Mouse (Mus musculus) forebrain, embryonic 10.5 days (tissue): ENCODE data around the gene B4galnt1. TPM values are rescaled to one million over a fixed set of nuclear protein-coding genes. Genes with fewer than 3 reads are reported as not detected.
"Not testable (repeated sequence)": the region's sequence is repeated elsewhere in the genome, so short reads cannot be mapped to it uniquely, and the experiment has no call there.

Experiments
- DNase-seq: peaks from one replicate; pipeline ENCODE4 v3.0.0-alpha.2; 2017; ENCODE audit warnings: low spot score; ENCODE audit errors: extremely low spot score
- H3K27ac ChIP-seq: fragments of 300-500 bp; sonication (generic); 2 replicates; pipeline ENCODE4 v1.5.1; 2016; ENCODE audit warnings: mild to moderate bottlenecking
- H3K27me3 ChIP-seq: fragments of 300-500 bp; sonication (generic); 2 replicates; pipeline ENCODE4 v1.6.1; 2016; ENCODE audit warnings: mild to moderate bottlenecking; ENCODE audit not compliant: poor library complexity, severe bottlenecking
- H3K36me3 ChIP-seq: fragments of 300-500 bp; sonication (generic); replicated peaks from 2 replicates; pipeline ENCODE4 v1.6.1; 2016; ENCODE audit warnings: mild to moderate bottlenecking, moderate library complexity
- H3K4me1 ChIP-seq: fragments of 300-500 bp; sonication (generic); 2 replicates; pipeline ENCODE4 v1.6.1; 2016
- H3K4me3 ChIP-seq: fragments of 300-500 bp; sonication (generic); 2 replicates; pipeline ENCODE4 v1.5.1; 2016; ENCODE audit warnings: mild to moderate bottlenecking, moderate library complexity
- H3K9me3 ChIP-seq: fragments of 300-500 bp; sonication (generic); 2 replicates; pipeline ENCODE4 v1.6.1; 2016; ENCODE audit warnings: mild to moderate bottlenecking, moderate library complexity
- WGBS: fragments of 180-500 bp; shearing (Covaris S2); methylation state at CpG from one replicate; pipeline ENCODE4 v1.1.7; 2016; 5-methylcytosine and 5-hydroxymethylcytosine counted together
- polyA plus RNA-seq: library from polyadenylated mRNA; unstranded; fragments of >200 nt; fragmentation: Nextera tagmentation; extraction: Ambion mirVana; gene quantifications from 2 replicates; pipeline ENCODE4 v1.2.1, GENCODE M21; 2016

The B4galnt1 gene
- polyA plus RNA-seq, 1 experiment from 2014 or later = 4.0 TPM

DNA sequence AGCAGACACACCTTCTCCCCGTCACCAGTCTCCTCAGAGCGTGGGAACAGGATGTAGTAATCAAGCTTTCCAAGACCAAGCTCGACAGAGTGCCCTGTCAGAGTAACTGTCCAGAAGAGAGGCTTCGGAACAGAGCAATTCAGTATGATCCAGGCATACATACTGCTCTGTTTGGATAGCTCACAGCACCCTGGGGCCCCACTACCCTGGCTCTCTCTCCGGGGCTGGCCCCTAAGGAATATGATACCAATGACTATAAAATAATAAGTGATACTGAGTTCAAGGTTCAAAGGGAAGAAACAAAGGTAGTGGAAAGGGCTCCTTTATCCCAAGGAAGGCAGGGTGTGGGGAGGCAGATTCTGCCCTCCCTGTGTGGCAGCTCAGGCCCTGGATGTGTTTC lies 32.6 kb upstream of the B4galnt1 start:
- Histone ChIP-seq H3K36me3 (no peaks in the 10 kb centered on the region), H3K9me3 (no peaks in the 10 kb centered on the region), H3K27me3 (no peaks in the 10 kb centered on the region), H3K27ac (no peak overlapping the region), H3K4me3 (no peak overlapping the region), H3K4me1 (peaks cover 5% of the 10 kb centered on the region; the same call in 1 of the 2 replicates)
- WGBS = 75% methylated on average over 5 of the region's 5 CpGs
- DNase-seq = no peak

DNA sequence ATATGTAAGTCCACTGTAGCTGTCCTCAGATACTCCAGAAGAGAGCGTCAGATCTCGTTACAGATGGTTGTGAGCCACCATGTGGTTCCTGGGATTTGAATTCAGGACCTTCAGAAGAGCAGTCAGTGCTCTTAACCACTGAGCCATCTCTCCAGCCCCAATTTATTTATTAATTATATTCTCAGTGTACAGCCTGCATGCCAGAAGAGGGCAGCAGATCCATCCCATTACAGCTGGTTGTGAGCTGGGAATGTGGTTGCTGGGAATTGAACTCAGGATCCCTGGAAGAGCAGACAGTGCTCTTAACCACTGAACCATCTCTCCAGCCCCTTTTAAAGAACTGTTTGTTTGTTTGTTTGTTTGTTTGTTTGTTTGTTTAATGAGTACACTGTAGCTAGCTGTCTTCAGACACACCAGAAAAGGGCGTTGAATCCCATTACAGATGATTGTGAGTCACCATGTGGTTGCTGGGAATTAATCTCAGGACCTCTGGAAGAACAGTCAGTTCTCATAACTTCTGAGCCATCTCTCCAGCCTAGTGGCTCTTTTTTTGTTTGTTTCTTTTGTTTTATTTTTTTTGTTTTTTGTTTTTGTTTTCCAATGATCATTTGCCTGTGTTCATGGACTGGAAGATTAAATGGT lies 30.5 kb upstream of the B4galnt1 start:
- H3K9me3 ChIP-seq, H3K36me3 ChIP-seq, DNase-seq, H3K4me3 ChIP-seq, H3K27me3 ChIP-seq, H3K4me1 ChIP-seq, H3K27ac ChIP-seq: not testable (repeated sequence)
- 88% methylated on average over 3 of the region's 3 CpGs for WGBS

DNA sequence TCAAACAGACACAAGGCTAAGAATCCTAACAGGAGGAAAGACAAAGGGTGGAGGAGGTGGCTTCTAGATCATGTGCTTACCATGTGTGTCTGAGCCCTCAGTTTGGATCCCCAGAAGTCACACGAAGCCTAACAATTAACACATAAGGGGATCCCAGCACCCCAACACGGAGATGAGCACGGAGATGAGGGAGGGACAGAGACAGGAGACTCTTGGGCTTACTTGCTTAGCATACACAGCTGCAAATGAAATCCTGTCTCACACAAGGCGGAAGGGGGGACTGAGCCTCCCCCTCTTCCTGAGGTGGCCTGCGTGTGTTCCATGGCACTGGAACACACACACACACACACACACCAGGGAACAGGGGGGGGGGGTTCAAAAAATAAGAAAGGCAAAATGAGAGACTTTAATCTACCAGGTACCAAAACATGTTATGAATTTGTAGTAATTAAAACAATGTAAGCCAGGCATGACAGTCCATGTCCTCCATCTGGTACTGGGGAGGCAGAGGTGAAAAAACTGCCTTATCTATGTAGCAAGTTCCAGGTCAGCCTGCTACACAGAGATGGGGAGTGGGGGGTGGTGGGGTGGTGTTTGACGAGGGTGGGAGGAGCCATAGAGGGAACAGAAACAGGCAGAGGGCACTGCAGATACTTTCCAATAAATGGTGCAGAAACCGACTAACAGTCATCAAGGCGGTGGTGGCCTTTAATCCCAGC lies 29.7 kb upstream of the B4galnt1 start:
- no peak for DNase-seq
- Histone ChIP-seq H3K4me3 (no peak overlapping the region), H3K36me3 (no peaks in the 10 kb centered on the region), H3K4me1 (peaks cover 5% of the 10 kb centered on the region; the same call in 1 of the 2 replicates), H3K9me3 (no peaks in the 10 kb centered on the region), H3K27me3 (no peaks in the 10 kb centered on the region), H3K27ac (no peak overlapping the region)
- WGBS = 60% methylated on average over 8 of the region's 8 CpGs

- H3K36me3 ChIP-seq = no peaks in the 10 kb centered on the region
- WGBS = 91% methylated on average over 4 of the region's 4 CpGs
- peaks cover 5% of the 10 kb centered on the region; the same call in 1 of the 2 replicates for H3K4me1 ChIP-seq
- no peaks in the 10 kb centered on the region for H3K27me3 ChIP-seq
- H3K27ac ChIP-seq = no peak overlapping the region
- no peak for DNase-seq
- H3K9me3 ChIP-seq = no peaks in the 10 kb centered on the region
- H3K4me3 ChIP-seq = no peak overlapping the region
Measured at GRCm38 (mm10) chr10:127136510-127136909, 28.5 kb upstream of the B4galnt1 start.

GRCm38 (mm10) chr10:127137896-127138295 lies 27.1 kb upstream of the B4galnt1 start:
- Histone ChIP-seq H3K9me3 (no peaks in the 10 kb centered on the region), H3K27me3 (no peaks in the 10 kb centered on the region), H3K27ac (no peak overlapping the region), H3K4me3 (no peak overlapping the region), H3K36me3 (no peaks in the 10 kb centered on the region), H3K4me1 (no peaks in the 10 kb centered on the region; the same call in 1 of the 2 replicates)
- DNase-seq = no peak
- WGBS = 91% methylated on average over 3 of the region's 3 CpGs

GRCm38 (mm10) chr10:127138328-127139141 lies 26.5 kb upstream of the B4galnt1 start:
- H3K4me3 ChIP-seq = no peak overlapping the region
- no peaks in the 10 kb centered on the region for H3K36me3 ChIP-seq
- no peaks in the 10 kb centered on the region; the same call in 1 of the 2 replicates for H3K4me1 ChIP-seq
- H3K27me3 ChIP-seq = no peaks in the 10 kb centered on the region
- DNase-seq = no peak
- H3K27ac ChIP-seq = no peak overlapping the region
- H3K9me3 ChIP-seq = no peaks in the 10 kb centered on the region
- 92% methylated on average over 18 of the region's 18 CpGs for WGBS

GRCm38 (mm10) chr10:127140971-127141370 lies 24.1 kb upstream of the B4galnt1 start:
- H3K27ac ChIP-seq = no peak overlapping the region
- 90% methylated on average over 11 of the region's 11 CpGs for WGBS
- H3K9me3 ChIP-seq = no peaks in the 10 kb centered on the region
- H3K4me1 ChIP-seq = peaks cover 5% of the 10 kb centered on the region; the same call in 1 of the 2 replicates
- H3K36me3 ChIP-seq = no peaks in the 10 kb centered on the region
- no peak overlapping the region for H3K4me3 ChIP-seq
- DNase-seq = no peak
- no peaks in the 10 kb centered on the region for H3K27me3 ChIP-seq

DNA sequence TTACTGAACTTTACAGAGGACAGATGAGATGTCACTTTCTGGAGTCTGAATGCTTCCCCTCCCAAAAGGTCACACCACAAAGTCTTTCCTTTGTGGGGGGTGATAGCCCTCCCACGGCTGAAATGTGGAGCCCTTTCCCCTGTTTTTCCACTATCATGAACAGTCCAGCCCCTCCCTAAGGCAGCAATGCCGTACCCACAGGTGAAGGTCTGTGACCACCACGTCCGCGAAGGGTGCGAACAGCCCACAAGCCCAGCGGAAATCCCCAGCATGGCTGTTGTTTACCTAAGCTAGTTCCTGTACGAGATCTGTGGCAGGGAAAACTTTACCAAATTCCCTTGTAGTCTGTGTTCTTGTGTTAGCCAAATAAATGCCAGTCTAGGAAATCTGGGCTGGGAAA lies 23.5 kb upstream of the B4galnt1 start:
- Histone ChIP-seq H3K9me3 (no peaks in the 10 kb centered on the region), H3K4me1 (peaks cover 5% of the 10 kb centered on the region; the same call in 1 of the 2 replicates), H3K4me3 (no peak overlapping the region), H3K27ac (no peak overlapping the region), H3K27me3 (no peaks in the 10 kb centered on the region), H3K36me3 (no peaks in the 10 kb centered on the region)
- WGBS = 89% methylated on average over 8 of the region's 8 CpGs
- no peak for DNase-seq

DNA sequence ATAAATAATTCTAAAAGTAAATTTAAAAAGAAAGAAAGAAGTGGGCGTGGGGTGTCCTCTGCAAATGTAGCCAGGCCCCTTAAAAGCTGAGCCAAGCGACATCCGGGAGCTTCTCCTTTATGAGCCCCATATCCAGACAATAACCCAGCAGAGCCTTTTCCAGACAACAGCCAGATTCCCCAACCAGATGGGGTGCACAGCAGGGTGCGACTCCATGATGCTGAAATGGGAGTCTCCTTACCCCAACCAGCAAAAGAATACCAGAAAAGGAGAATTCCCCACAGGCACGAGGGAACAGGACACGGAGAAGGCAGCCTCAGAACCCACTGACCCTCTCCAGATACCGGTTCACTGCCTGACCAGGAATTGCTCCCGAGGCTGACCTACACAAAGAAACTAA lies 21.8 kb upstream of the B4galnt1 start:
- H3K36me3 ChIP-seq = no peaks in the 10 kb centered on the region
- no peak for DNase-seq
- no peak overlapping the region for H3K4me3 ChIP-seq
- whole genome bisulfite sequencing = 82% methylated on average over 8 of the region's 8 CpGs
- H3K27me3 ChIP-seq = no peaks in the 10 kb centered on the region
- H3K4me1 ChIP-seq = peaks cover 5% of the 10 kb centered on the region; the same call in 1 of the 2 replicates
- no peaks in the 10 kb centered on the region for H3K9me3 ChIP-seq
- no peak overlapping the region for H3K27ac ChIP-seq

- no peak overlapping the region for H3K4me3 ChIP-seq
Measured at GRCm38 (mm10) chr10:127144536-127144935, 20.5 kb upstream of the B4galnt1 start.

DNA sequence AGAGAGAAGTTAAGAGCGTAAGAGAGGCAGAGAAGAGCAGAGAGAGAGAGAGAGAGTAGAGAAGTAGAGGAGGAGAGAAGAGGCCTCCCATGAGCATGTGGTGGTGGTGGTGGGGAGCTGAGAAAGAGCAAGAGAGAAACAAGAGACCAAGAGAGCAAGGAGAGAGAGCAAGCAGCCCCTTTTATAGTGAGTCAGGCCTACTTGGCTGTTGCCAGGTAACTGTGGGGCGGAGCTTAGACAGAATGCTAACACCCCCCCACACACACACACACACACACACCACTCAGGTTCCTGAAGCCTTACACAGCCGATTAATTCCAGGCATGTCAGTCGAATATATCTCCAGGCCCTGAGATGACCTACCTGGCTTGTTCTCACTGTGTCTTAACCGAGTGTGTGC lies 19.7 kb upstream of the B4galnt1 start:
- no peaks in the 10 kb centered on the region for H3K9me3 ChIP-seq
- 94% methylated on average over 5 of the region's 5 CpGs for WGBS

More at GRCm38 (mm10) chr10:127144536-127144935, 20.5 kb upstream of the B4galnt1 start:
- Histone ChIP-seq H3K4me1 (peaks cover 8% of the 10 kb centered on the region; the same call in 1 of the 2 replicates), H3K36me3 (no peaks in the 10 kb centered on the region), H3K9me3 (no peaks in the 10 kb centered on the region), H3K27me3 (no peaks in the 10 kb centered on the region), H3K27ac (no peak overlapping the region)
- no peak for DNase-seq
- 91% methylated on average over 7 of the region's 7 CpGs for WGBS

DNA sequence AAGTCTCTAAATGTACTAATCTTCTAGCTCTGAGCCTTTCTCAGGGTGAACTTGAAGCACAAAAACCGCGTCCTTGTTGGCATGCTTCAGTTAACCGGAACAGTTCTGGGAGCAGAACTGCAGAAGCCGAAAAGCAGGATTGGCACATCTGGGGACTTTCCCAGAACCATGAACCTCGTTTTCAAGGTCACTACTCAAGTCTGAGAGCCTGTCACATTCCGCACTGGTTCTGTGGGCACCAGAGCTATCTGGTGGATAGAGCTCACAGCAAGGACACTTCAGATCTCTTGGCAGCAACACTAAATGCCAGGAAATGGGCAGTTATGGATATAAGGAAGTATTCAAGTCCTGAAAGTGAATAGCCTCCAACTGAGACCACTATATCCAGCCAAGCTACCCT lies 17.9 kb upstream of the B4galnt1 start:
- DNase-seq = no peak
- no peaks in the 10 kb centered on the region for H3K9me3 ChIP-seq
- H3K27me3 ChIP-seq = no peaks in the 10 kb centered on the region
- no peaks in the 10 kb centered on the region for H3K36me3 ChIP-seq
- H3K4me1 ChIP-seq = peaks cover 8% of the 10 kb centered on the region; the same call in 1 of the 2 replicates
- WGBS = 81% methylated on average over 6 of the region's 6 CpGs
- no peak overlapping the region for H3K4me3 ChIP-seq
- H3K27ac ChIP-seq = no peak overlapping the region

More for the DNA sequence above, 19.7 kb upstream of the B4galnt1 start:
- H3K36me3 ChIP-seq = no peaks in the 10 kb centered on the region
- no peaks in the 10 kb centered on the region for H3K27me3 ChIP-seq
- H3K4me3 ChIP-seq = no peak overlapping the region
- no peak overlapping the region for H3K27ac ChIP-seq
- peaks cover 8% of the 10 kb centered on the region; the same call in 1 of the 2 replicates for H3K4me1 ChIP-seq
- no peak for DNase-seq
